Mouse (Mus musculus) heart, embryonic 14.5 days (tissue): ENCODE measurements around the gene Ralgapa2. TPM values are rescaled to one million over a fixed set of nuclear protein-coding genes. Genes with fewer than 3 reads are reported as not detected.

Experiments
- ATAC-seq: fragments of 200-750 bp; cut with Nextera tagmentation; 2 replicates; pipeline ENCODE4 v1.8.0; 2017; ENCODE audit warnings: low read depth, moderate TSS enrichment; ENCODE audit not compliant: insufficient number of reproducible peaks, insufficient read depth, low FRiP score
- H3K27ac ChIP-seq, 2 experiments: fragments of 200-500 bp in 1 of 2; fragments of 300-500 bp in 1 of 2; sonication (generic) in 1 of 2; replicated peaks in 1 of 2; 2 replicates each; pipeline ENCODE4 v1.5.1; 2012 to 2014; ENCODE audit warnings: low read depth in 2 of 2, low read length in 2 of 2, control low read depth in 1 of 2, mild to moderate bottlenecking in 1 of 2, mixed read lengths in 1 of 2; ENCODE audit not compliant: control insufficient read depth in 1 of 2, insufficient read depth in 1 of 2
- H3K27me3 ChIP-seq: fragments of 300-500 bp; sonication (generic); 2 replicates; pipeline ENCODE4 v1.6.1; 2014; ENCODE audit warnings: mild to moderate bottlenecking, low read length, control low read depth; ENCODE audit not compliant: control insufficient read depth, insufficient read depth
- H3K36me3 ChIP-seq: fragments of 300-500 bp; sonication (generic); 2 replicates; pipeline ENCODE4 v1.6.1; 2014; ENCODE audit warnings: mild to moderate bottlenecking, control low read depth, low read length, mixed read lengths; ENCODE audit not compliant: control insufficient read depth, insufficient read depth
- H3K4me1 ChIP-seq, 2 experiments: fragments of 200-500 bp in 1 of 2; fragments of 300-500 bp in 1 of 2; sonication (generic) in 1 of 2; 2 replicates each; pipeline ENCODE4 v1.6.1; 2012 to 2014; ENCODE audit warnings: low read length in 2 of 2, control low read depth in 1 of 2, mixed read lengths in 1 of 2; ENCODE audit not compliant: control insufficient read depth in 2 of 2, insufficient read depth in 2 of 2
- H3K4me2 ChIP-seq: fragments of 300-500 bp; sonication (generic); 2 replicates; pipeline ENCODE4 v1.6.1; 2014; ENCODE audit warnings: mild to moderate bottlenecking, low read length
- H3K4me3 ChIP-seq, 2 experiments: fragments of 200-500 bp in 1 of 2; fragments of 300-500 bp in 1 of 2; sonication (generic) in 1 of 2; 2 replicates each; pipeline ENCODE4 v1.5.1; 2012 to 2014; ENCODE audit warnings: low read length in 2 of 2, mild to moderate bottlenecking in 2 of 2, control low read depth in 1 of 2, low read depth in 1 of 2, moderate library complexity in 1 of 2; ENCODE audit not compliant: control insufficient read depth in 1 of 2, insufficient read depth in 1 of 2
- H3K9ac ChIP-seq: fragments of 300-500 bp; sonication (generic); 2 replicates; pipeline ENCODE4 v1.6.1; 2014; ENCODE audit warnings: mild to moderate bottlenecking, low read length
- H3K9me3 ChIP-seq: fragments of 300-500 bp; sonication (generic); 2 replicates; pipeline ENCODE4 v1.6.1; 2016; ENCODE audit warnings: low read length, control low read depth; ENCODE audit not compliant: control insufficient read depth
- WGBS: fragments of 180-500 bp; shearing (Covaris S2); extraction: QIAGEN DNeasy Blood & Tissue Kit; methylation state at CpG from one replicate; pipeline ENCODE4 v1.1.7; 2014; 5-methylcytosine and 5-hydroxymethylcytosine counted together
- polyA plus RNA-seq: library from polyadenylated mRNA; unstranded; fragments of >200 nt; fragmentation: Nextera tagmentation; extraction: Ambion mirVana; gene quantifications from 2 replicates; pipeline ENCODE4 v1.2.1, GENCODE M21; 2014

Gene Ralgapa2
- polyA plus RNA-seq, 1 experiment from 2014 or later = 11.0 TPM

DNA sequence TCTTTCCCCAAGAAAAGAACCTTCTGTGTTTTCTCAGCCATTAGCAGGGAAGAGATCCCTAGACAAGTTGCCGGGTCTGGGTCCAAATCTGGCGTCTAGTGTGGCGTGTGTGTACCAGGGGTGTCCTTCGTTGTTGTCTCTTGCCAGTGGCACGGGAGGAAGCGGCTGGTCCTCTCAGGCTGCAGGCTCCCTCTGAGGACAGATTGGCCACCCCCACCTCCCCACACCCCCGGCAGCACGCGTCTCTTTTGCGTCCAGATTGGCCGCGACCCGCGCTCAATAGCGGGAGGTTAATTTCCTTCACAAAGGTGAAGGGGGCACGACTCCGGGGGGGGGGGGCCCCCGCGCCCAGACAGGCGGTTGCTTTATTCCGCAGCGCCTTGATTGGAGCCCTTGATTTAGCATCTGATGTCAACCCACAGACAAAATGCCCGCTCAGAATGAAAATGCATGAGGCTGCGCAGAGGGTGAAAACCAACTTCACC is 291.5 kb downstream of the Ralgapa2 start:
- ATAC-seq = no peak
- no peaks in the 10 kb centered on the region for H3K36me3 ChIP-seq
- H3K9me3 ChIP-seq = no peaks in the 10 kb centered on the region
- peak overlapping the region in 1 of 2 experiments; percentile 52; a peak in 1 of 4 replicates for H3K4me3 ChIP-seq
- WGBS = 2% methylated on average over 24 of the region's 24 CpGs
- H3K27ac ChIP-seq = no peak overlapping the region
- H3K27me3 ChIP-seq = peaks cover 91% of the 10 kb centered on the region
- peak overlapping the region; percentile 94 for H3K4me2 ChIP-seq
- no peak overlapping the region for H3K9ac ChIP-seq
- H3K4me1 ChIP-seq = peaks cover 15 to 44% of the 10 kb centered on the region in 2 experiments

DNA sequence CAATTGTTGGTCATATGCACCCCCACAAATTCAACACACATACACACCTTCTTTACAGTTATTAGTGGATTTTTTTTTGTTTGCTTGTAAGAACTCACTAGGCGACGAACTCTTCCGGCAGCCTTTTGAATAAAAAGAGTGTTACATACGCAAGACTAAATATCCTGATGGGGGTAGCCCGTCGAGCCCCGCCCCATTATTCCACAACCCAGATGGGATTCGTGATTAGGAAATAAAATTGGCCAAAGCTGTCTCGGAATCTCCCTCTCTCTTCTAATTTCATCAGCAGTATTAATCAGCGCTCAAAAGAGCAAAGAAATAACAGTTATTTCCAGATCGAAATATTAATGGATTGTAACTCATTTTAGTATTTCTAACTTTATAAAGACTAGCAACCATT is 292.4 kb downstream of the Ralgapa2 start:
- WGBS = 13% methylated on average over 11 of the region's 11 CpGs
- no peak overlapping the region for H3K4me3 ChIP-seq
- H3K9ac ChIP-seq = no peak overlapping the region
- H3K27me3 ChIP-seq = peaks cover 89% of the 10 kb centered on the region
- no peak for ATAC-seq
- H3K9me3 ChIP-seq = no peaks in the 10 kb centered on the region
- H3K4me1 ChIP-seq = peaks cover 15 to 44% of the 10 kb centered on the region in 2 experiments
- no peak overlapping the region for H3K4me2 ChIP-seq
- H3K36me3 ChIP-seq = no peaks in the 10 kb centered on the region
- H3K27ac ChIP-seq = no peak overlapping the region

DNA sequence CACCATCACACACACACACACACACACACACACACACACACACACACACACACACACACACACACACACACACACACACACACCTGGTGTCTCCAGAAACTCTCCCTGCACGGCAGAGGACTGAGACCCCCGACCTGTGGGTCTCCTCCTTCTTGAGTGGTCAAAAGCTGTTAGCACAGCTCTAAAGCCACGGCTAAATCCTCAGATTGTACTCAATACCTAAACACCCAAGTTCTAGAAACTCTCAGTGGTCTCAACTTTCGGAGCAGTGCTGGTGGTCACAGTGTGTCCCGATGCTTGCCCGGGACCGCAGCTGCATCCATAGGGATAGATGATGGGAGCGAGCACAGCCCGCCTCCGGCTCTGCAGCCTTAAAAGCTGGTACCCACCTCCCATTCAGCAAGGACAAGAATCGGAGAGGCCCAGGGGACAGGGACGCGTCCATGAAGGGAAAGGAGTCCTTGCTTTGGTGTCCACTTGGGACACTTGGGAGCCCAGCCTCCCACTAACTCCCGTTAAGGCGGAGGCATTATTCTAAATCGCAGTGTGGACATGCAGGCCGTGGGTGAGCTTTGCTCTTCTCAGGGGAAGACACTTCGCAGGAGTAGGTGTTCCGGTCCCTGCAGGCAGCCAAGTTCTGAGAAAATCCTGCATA is 293.1 kb downstream of the Ralgapa2 start:
- no peak overlapping the region for H3K27ac ChIP-seq
- peaks cover 15 to 44% of the 10 kb centered on the region in 2 experiments for H3K4me1 ChIP-seq
- peak overlapping the region in 1 of 2 experiments; percentile 41; a peak in 1 of 4 replicates for H3K4me3 ChIP-seq
- H3K36me3 ChIP-seq = no peaks in the 10 kb centered on the region
- H3K9me3 ChIP-seq = no peaks in the 10 kb centered on the region
- no peak overlapping the region for H3K4me2 ChIP-seq
- H3K27me3 ChIP-seq = peaks cover 82% of the 10 kb centered on the region
- WGBS = 3% methylated on average over 19 of the region's 19 CpGs
- ATAC-seq = no peak
- H3K9ac ChIP-seq = no peak overlapping the region

DNA sequence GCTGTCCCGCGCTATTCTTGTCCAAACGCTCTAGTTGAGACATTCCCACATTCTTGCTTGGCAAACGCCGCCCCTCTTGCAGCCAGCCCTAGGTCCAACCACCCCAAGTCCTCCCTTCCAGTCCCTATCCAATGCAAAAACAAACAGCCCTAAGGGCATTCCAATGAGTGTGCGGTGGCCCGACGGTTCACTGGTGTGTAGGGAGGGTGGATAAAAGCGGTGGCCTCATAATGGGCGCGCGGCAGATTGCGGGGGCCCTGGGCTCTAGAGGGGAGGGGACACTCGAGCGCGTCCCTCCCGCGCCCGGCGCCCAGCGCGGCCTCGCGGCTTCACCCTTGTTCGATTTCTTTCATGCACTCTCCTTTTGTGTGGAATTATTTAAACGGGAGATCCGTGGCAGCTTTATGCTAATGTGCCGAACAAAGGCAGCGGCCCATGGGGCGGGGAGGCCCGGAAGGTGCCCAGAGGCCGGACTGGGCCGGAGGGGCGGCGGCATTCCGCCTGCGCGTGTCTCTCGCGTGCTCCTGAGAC is 293.9 kb downstream of the Ralgapa2 start:
- H3K4me2 ChIP-seq = peak overlapping the region; percentile 66
- no peak for ATAC-seq
- peaks cover 15 to 40% of the 10 kb centered on the region in 2 experiments for H3K4me1 ChIP-seq
- no peak overlapping the region for H3K9ac ChIP-seq
- under 1% methylated on average over 40 of the region's 40 CpGs for WGBS
- peaks cover 80% of the 10 kb centered on the region for H3K27me3 ChIP-seq
- no peak overlapping the region for H3K27ac ChIP-seq
- H3K36me3 ChIP-seq = no peaks in the 10 kb centered on the region
- peak overlapping the region; percentile 28 to 41 for H3K4me3 ChIP-seq
- H3K9me3 ChIP-seq = no peaks in the 10 kb centered on the region

DNA sequence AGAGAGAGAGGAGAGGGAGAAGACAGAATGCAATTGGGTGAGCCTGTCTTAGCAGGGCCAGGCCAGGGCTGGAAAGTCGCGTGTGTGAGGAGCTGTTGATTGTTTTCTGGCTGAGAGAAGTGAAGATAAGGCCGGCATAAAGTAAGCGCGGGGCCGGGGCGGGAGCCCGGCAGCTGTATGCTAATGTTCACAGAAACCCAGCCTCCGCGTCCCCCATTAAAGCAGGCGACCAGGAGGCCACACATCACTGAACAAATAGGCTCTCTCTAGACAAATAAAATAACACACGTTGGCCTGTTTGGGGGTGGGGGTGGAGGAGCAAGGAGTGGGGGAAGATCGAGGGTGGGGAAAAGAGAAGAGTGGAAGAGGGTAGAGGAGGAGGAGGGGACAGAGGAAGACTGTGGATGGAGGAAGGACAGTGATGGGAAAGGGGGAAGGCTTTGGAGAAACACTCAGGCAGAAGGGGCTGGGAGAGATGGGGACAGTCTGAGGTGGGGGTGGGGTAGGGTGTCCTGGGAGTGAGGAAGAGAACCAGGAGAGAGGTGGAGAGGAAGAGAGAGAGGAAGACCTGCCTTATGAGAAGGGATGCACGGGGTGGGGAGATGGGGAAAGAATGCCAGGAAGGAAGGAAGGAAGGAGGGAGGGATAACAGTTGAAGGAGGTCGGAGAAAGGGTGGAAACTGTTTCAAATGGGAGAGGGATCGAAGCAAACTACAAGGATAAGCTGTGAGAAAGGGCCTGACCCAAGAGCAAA is 294.7 kb downstream of the Ralgapa2 start:
- ATAC-seq = peak; percentile 41; the same call in 1 of the 2 replicates
- H3K4me2 ChIP-seq = peak overlapping the region; percentile 66
- WGBS = 2% methylated on average over 16 of the region's 16 CpGs
- no peak overlapping the region for H3K9ac ChIP-seq
- H3K36me3 ChIP-seq = no peaks in the 10 kb centered on the region
- H3K27me3 ChIP-seq = peaks cover 75% of the 10 kb centered on the region
- H3K4me3 ChIP-seq = peak overlapping the region in 1 of 2 experiments; percentile 41; a peak in 2 of 4 replicates
- no peaks in the 10 kb centered on the region for H3K9me3 ChIP-seq
- H3K27ac ChIP-seq = no peak overlapping the region
- H3K4me1 ChIP-seq = peaks cover 15 to 32% of the 10 kb centered on the region in 2 experiments

DNA sequence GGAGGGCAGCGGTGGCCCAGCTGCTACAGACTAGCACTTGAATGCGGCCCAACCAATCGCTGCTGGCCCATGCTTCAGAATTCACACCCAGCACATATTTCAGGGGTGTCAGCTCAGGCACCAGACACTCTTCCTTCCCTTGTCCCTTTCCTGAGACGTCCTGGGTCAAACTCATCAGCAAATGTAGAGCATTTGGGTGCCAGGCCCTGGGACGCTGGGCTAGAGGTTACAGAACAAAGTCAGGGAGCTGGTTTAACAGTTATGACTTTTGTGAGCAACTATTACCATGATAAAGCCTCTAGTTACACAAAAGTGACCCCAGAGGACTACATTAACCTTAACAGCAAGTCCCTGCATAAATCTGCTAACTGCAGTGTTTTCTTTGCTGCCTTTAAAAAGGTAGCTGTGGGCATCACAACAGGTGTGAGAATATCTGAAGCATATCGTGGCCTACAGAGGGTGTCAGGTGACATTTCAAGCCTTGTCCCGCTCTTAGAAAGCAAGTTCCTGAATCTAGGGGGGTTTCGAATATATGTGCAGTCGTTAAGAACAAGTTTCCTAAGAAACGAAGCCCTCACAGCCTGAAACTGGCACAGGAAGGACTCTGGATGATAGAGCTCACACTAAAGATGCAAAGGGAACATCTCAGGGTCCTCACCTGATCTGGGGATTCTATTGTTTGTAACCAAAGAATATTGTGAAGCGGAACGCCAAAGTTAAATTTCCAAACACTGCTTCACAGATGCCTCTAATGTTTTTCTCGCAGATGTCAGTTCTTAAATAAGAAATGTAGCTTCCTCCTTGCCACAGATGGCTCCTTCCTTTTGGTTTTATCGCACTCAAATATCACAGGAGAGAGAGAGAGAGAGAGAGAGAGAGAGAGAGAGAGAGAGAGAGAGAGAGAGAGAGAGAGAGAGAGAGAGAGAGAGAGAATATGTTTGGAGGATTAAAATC is 295.8 kb downstream of the Ralgapa2 start:
- peaks cover 68% of the 10 kb centered on the region for H3K27me3 ChIP-seq
- no peak overlapping the region for H3K4me2 ChIP-seq
- H3K9me3 ChIP-seq = no peaks in the 10 kb centered on the region
- H3K27ac ChIP-seq = no peak overlapping the region
- 24% methylated on average over 14 of the region's 14 CpGs for WGBS
- H3K36me3 ChIP-seq = no peaks in the 10 kb centered on the region
- H3K4me3 ChIP-seq = no peak overlapping the region
- no peak for ATAC-seq
- H3K9ac ChIP-seq = no peak overlapping the region
- H3K4me1 ChIP-seq = peaks cover 15 to 23% of the 10 kb centered on the region in 2 experiments

DNA sequence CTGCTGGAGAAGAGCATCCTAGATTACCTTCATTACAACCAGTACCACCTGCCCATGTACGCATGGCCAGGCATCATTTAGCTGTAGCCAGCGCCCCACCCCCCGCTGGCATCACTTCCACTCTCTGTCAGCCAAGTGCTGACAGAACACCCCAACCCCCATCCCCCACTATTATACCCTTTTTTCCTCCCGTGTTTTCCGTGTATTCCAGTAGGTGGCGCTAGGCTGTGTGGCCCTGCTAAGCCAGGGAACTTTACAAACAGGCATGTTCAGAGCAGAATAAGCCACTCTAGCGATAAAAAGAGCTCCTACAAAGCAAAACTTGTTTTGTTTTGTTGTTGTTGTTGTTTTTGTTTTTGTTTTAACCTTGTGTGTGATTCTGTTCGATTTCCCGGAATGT is 297.4 kb downstream of the Ralgapa2 start:
- Histone ChIP-seq H3K27me3 (peaks cover 54% of the 10 kb centered on the region), H3K4me3 (no peak overlapping the region), H3K36me3 (no peaks in the 10 kb centered on the region), H3K9ac (no peak overlapping the region), H3K4me1 (peaks cover 15% of the 10 kb centered on the region in 2 experiments), H3K9me3 (no peaks in the 10 kb centered on the region), H3K27ac (no peak overlapping the region), H3K4me2 (no peak overlapping the region)
- ATAC-seq = no peak
- under 1% methylated on average over 9 of the region's 9 CpGs for WGBS
